Mouse (Mus musculus): ENCODE measurements around the gene St6galnac5.

- no peak for TF ChIP-seq CTCF (IDR thresholded peaks at IDR 0.05; ENCODE audit: low read depth, low read length)
- TF ChIP-seq EP300 (IDR thresholded peaks at IDR 0.05; ENCODE audit: insufficient read depth, low read depth, low read length): no peak
- no peak for TF ChIP-seq POLR2A (IDR thresholded peaks at IDR 0.05; ENCODE audit: insufficient read depth, low read length)
Observed at GRCm38 (mm10) chr3:152872054-152872453, 110.0 kb downstream of the St6galnac5 start.

Measured in ES-Bruce4 (cell line).